Mouse (Mus musculus) embryonic fibroblast, embryonic 13.5 days (primary cell): ENCODE measurements at regions not wholly inside any gene's neighbourhood (a gene's known extent, or its start where the extent isn't known, plus 50 kb on each side); places are given as distances from the start of the nearest gene placed in this dataset.

Source experiments
- CTCF ChIP-seq: IDR thresholded peaks from 2 replicates; pipeline ENCODE4 v1.5.1; 2011; ENCODE audit warnings: mild to moderate bottlenecking, control low read depth, low read length, moderate library complexity, borderline replicate concordance; ENCODE audit not compliant: insufficient read depth
- POLR2A ChIP-seq: IDR thresholded peaks from 2 replicates; pipeline ENCODE4 v1.6.1; 2011; ENCODE audit warnings: low read depth, mild to moderate bottlenecking, control low read depth, low read length, moderate library complexity

- TF ChIP-seq CTCF (no peak), POLR2A (no peak)
Observed at GRCm38 (mm10) chr12:94245366-94245765, 1446.7 kb upstream of the Flrt2 start.
